Mouse (Mus musculus) heart, adult 2 months (tissue): Measurements from ENCODE around the gene Hsd11b2.

Experiments
- CTCF ChIP-seq: fragments of 200-600 bp; IDR thresholded peaks from 2 replicates; pipeline ENCODE4 v1.8.1; 2022; ENCODE audit warnings: antibody characterized with exemption, mild to moderate bottlenecking, moderate library complexity
- EP300 ChIP-seq: fragments of 200-500 bp; IDR thresholded peaks from 2 replicates; pipeline ENCODE4 v1.6.1; 2011; ENCODE audit warnings: low read depth, low read length, control low read depth; ENCODE audit not compliant: insufficient read depth

GRCm38 (mm10) chr8:105493495-105493894 lies 25.1 kb upstream of the Hsd11b2 start:
- TF ChIP-seq CTCF (no peak), EP300 (no peak)
